Mouse (Mus musculus) forebrain, embryonic 14.5 days (tissue): ENCODE results near the gene Zfp526. TPM values are rescaled to one million over a fixed set of nuclear protein-coding genes. Genes with fewer than 3 reads are reported as not detected.

ENCODE experiments used
- ATAC-seq: fragments of 200-750 bp; cut with Nextera tagmentation; 2 replicates; pipeline ENCODE4 v1.8.0; 2017; ENCODE audit warnings: mild to moderate bottlenecking, moderate library complexity
- DNase-seq: peaks from one replicate; pipeline ENCODE4 v3.0.0-alpha.2; 2015; ENCODE audit warnings: low spot score
- H3K27ac ChIP-seq: fragments of 300-500 bp; sonication (generic); 2 replicates; pipeline ENCODE4 v1.5.1; 2014; ENCODE audit warnings: low read depth, mild to moderate bottlenecking, control low read depth, low read length, moderate library complexity
- H3K27me3 ChIP-seq: fragments of 300-500 bp; sonication (generic); replicated peaks from 2 replicates; pipeline ENCODE4 v1.6.1; 2014; ENCODE audit warnings: low read length, control low read depth, mixed read lengths; ENCODE audit not compliant: control insufficient read depth, insufficient read depth
- H3K36me3 ChIP-seq: fragments of 300-500 bp; sonication (generic); 2 replicates; pipeline ENCODE4 v1.6.1; 2014; ENCODE audit warnings: low read length, control low read depth; ENCODE audit not compliant: control insufficient read depth, insufficient read depth
- H3K4me1 ChIP-seq: fragments of 300-500 bp; sonication (generic); 2 replicates; pipeline ENCODE4 v1.6.1; 2014; ENCODE audit warnings: antibody characterized with exemption, low read length, control low read depth; ENCODE audit not compliant: control insufficient read depth, insufficient read depth
- H3K4me2 ChIP-seq: fragments of 300-500 bp; sonication (generic); 2 replicates; pipeline ENCODE4 v1.6.1; 2014; ENCODE audit warnings: mild to moderate bottlenecking, control low read depth, low read length
- H3K4me3 ChIP-seq: fragments of 300-500 bp; sonication (generic); 2 replicates; pipeline ENCODE4 v1.5.1; 2014; ENCODE audit warnings: low read depth, low read length, control low read depth
- H3K9ac ChIP-seq: fragments of 300-500 bp; sonication (generic); 2 replicates; pipeline ENCODE4 v1.6.1; 2014; ENCODE audit warnings: mild to moderate bottlenecking, low read length, control low read depth, moderate library complexity
- H3K9me3 ChIP-seq: fragments of 300-500 bp; sonication (generic); replicated peaks from 2 replicates; pipeline ENCODE4 v1.6.1; 2016; ENCODE audit warnings: low read length, control low read depth, mixed read lengths; ENCODE audit not compliant: control insufficient read depth
- WGBS: fragments of 180-500 bp; shearing (Covaris S2); extraction: QIAGEN DNeasy Blood & Tissue Kit; methylation state at CpG from one replicate; pipeline ENCODE4 v1.1.7; 2014; 5-methylcytosine and 5-hydroxymethylcytosine counted together
- polyA plus RNA-seq: library from polyadenylated mRNA; unstranded; fragments of >200 nt; fragmentation: Nextera tagmentation; extraction: Ambion mirVana; gene quantifications from 2 replicates; pipeline ENCODE4 v1.2.1, GENCODE M21; 2014

Zfp526 gene
- polyA plus RNA-seq, 1 experiment from 2014 or later = 2.3 TPM

- H3K4me3 ChIP-seq = no peak overlapping the region
- H3K4me1 ChIP-seq = no peaks in the 10 kb centered on the region
- H3K27me3 ChIP-seq = no peaks in the 10 kb centered on the region
- H3K9me3 ChIP-seq = no peaks in the 10 kb centered on the region
- H3K27ac ChIP-seq = no peak overlapping the region
- 92% methylated on average over 16 of the region's 16 CpGs for WGBS
- ATAC-seq = no peak
- peaks cover 51% of the 10 kb centered on the region for H3K36me3 ChIP-seq
- no peak for DNase-seq
- H3K4me2 ChIP-seq = no peak overlapping the region
- no peak overlapping the region for H3K9ac ChIP-seq
Measured at GRCm38 (mm10) chr7:25205355-25206093, 15.7 kb upstream of the Zfp526 start.

GRCm38 (mm10) chr7:25206094-25206830 is 15.0 kb upstream of the Zfp526 start:
- DNase-seq = no peak
- H3K36me3 ChIP-seq = peaks cover 58% of the 10 kb centered on the region
- 87% methylated on average over 16 of the region's 16 CpGs for WGBS
- no peaks in the 10 kb centered on the region for H3K4me1 ChIP-seq
- no peak overlapping the region for H3K27ac ChIP-seq
- no peaks in the 10 kb centered on the region for H3K9me3 ChIP-seq
- no peak for ATAC-seq
- no peak overlapping the region for H3K9ac ChIP-seq
- no peaks in the 10 kb centered on the region for H3K27me3 ChIP-seq
- H3K4me3 ChIP-seq = no peak overlapping the region
- no peak overlapping the region for H3K4me2 ChIP-seq

- no peak for DNase-seq
- Histone ChIP-seq H3K4me1 (no peaks in the 10 kb centered on the region), H3K27ac (no peak overlapping the region), H3K9me3 (no peaks in the 10 kb centered on the region), H3K9ac (no peak overlapping the region), H3K4me2 (no peak overlapping the region), H3K27me3 (no peaks in the 10 kb centered on the region), H3K36me3 (peaks cover 39% of the 10 kb centered on the region), H3K4me3 (no peak overlapping the region)
- no peak for ATAC-seq
- 84% methylated on average over 3 of the region's 3 CpGs for WGBS
Measured at GRCm38 (mm10) chr7:25209161-25209622, 12.0 kb upstream of the Zfp526 start.

GRCm38 (mm10) chr7:25210482-25210881 is 10.7 kb upstream of the Zfp526 start:
- ATAC-seq = no peak
- Histone ChIP-seq H3K4me2 (no peak overlapping the region), H3K27ac (no peak overlapping the region), H3K9me3 (no peaks in the 10 kb centered on the region), H3K36me3 (peaks cover 44% of the 10 kb centered on the region), H3K27me3 (no peaks in the 10 kb centered on the region), H3K4me1 (no peaks in the 10 kb centered on the region), H3K9ac (no peak overlapping the region), H3K4me3 (no peak overlapping the region)
- 92% methylated on average over 4 of the region's 4 CpGs for whole genome bisulfite sequencing
- no peak for DNase-seq

- Histone ChIP-seq H3K4me2 (no peak overlapping the region), H3K4me1 (no peaks in the 10 kb centered on the region), H3K9ac (no peak overlapping the region), H3K27ac (no peak overlapping the region), H3K36me3 (peaks cover 39% of the 10 kb centered on the region), H3K27me3 (no peaks in the 10 kb centered on the region), H3K4me3 (no peak overlapping the region), H3K9me3 (no peaks in the 10 kb centered on the region)
- ATAC-seq = no peak
- DNase-seq = no peak
- WGBS = 77% methylated on average over 3 of the region's 3 CpGs
Measured at GRCm38 (mm10) chr7:25213099-25213498, 8.1 kb upstream of the Zfp526 start.

- WGBS = 95% methylated on average over 2 of the region's 2 CpGs
- peaks cover 7% of the 10 kb centered on the region for H3K4me1 ChIP-seq
- H3K36me3 ChIP-seq = peaks cover 34% of the 10 kb centered on the region
- H3K27me3 ChIP-seq = no peaks in the 10 kb centered on the region
- H3K27ac ChIP-seq = no peak overlapping the region
- H3K4me2 ChIP-seq = no peak overlapping the region
- H3K9ac ChIP-seq = no peak overlapping the region
- H3K4me3 ChIP-seq = no peak overlapping the region
- DNase-seq (no peak), ATAC-seq (no peak)
- H3K9me3 ChIP-seq = no peaks in the 10 kb centered on the region
Measured at GRCm38 (mm10) chr7:25214172-25214571, 7.1 kb upstream of the Zfp526 start.

GRCm38 (mm10) chr7:25217653-25218395 is 3.4 kb upstream of the Zfp526 start:
- H3K27ac ChIP-seq = no peak overlapping the region
- no peak overlapping the region for H3K9ac ChIP-seq
- no peaks in the 10 kb centered on the region for H3K27me3 ChIP-seq
- 70% methylated on average over 12 of the region's 12 CpGs for WGBS
- 0 out of 2 replicates have a peak overlapping the region, but pooled peaks have one; percentile 64 for H3K4me3 ChIP-seq
- DNase-seq (no peak), ATAC-seq (no peak)
- no peaks in the 10 kb centered on the region for H3K9me3 ChIP-seq
- H3K4me1 ChIP-seq = peaks cover 22% of the 10 kb centered on the region
- H3K4me2 ChIP-seq = peak overlapping the region; percentile 97; the same call in 1 of the 2 replicates
- H3K36me3 ChIP-seq = peaks cover 11% of the 10 kb centered on the region

GRCm38 (mm10) chr7:25218705-25219415 is 2.4 kb upstream of the Zfp526 start:
- ATAC-seq (peak; percentile 4), DNase-seq (peak; percentile 68)
- peaks cover 22% of the 10 kb centered on the region for H3K4me1 ChIP-seq
- H3K9me3 ChIP-seq = no peaks in the 10 kb centered on the region
- peak overlapping the region; percentile 97 for H3K4me2 ChIP-seq
- no peaks in the 10 kb centered on the region for H3K27me3 ChIP-seq
- peak overlapping the region; percentile 75; the same call in 1 of the 2 replicates for H3K27ac ChIP-seq
- H3K4me3 ChIP-seq = peak overlapping the region; percentile 64
- peak overlapping the region; percentile 83 for H3K9ac ChIP-seq
- WGBS = under 1% methylated on average over 53 of the region's 53 CpGs
- peaks cover 14% of the 10 kb centered on the region for H3K36me3 ChIP-seq
